Mouse (Mus musculus) neural tube, embryonic 14.5 days (tissue): Measurements from ENCODE around the gene Fgfr2. TPM values are rescaled to one million over a fixed set of nuclear protein-coding genes. Genes with fewer than 3 reads are reported as not detected.

Experiments
- ATAC-seq: fragments of 200-750 bp; cut with Nextera tagmentation; 2 replicates; pipeline ENCODE4 v1.8.0; 2017; ENCODE audit warnings: low read depth, mild to moderate bottlenecking, moderate TSS enrichment, moderate library complexity
- H3K27ac ChIP-seq: fragments of 300-500 bp; sonication (generic); 2 replicates; pipeline ENCODE4 v1.5.1; 2014; ENCODE audit warnings: low read depth, mild to moderate bottlenecking, control low read depth, low read length, moderate library complexity, mixed read lengths
- H3K27me3 ChIP-seq: fragments of 300-500 bp; sonication (generic); 2 replicates; pipeline ENCODE4 v1.6.1; 2014; ENCODE audit warnings: low read length; ENCODE audit not compliant: control insufficient read depth, insufficient read depth
- H3K36me3 ChIP-seq: fragments of 300-500 bp; sonication (generic); 2 replicates; pipeline ENCODE4 v1.6.1; 2014; ENCODE audit warnings: low read length, mixed read lengths; ENCODE audit not compliant: control insufficient read depth, insufficient read depth
- H3K4me1 ChIP-seq: fragments of 300-500 bp; sonication (generic); 2 replicates; pipeline ENCODE4 v1.6.1; 2014; ENCODE audit warnings: low read length; ENCODE audit not compliant: control insufficient read depth, insufficient read depth
- H3K4me2 ChIP-seq: fragments of 300-500 bp; sonication (generic); 2 replicates; pipeline ENCODE4 v1.6.1; 2014; ENCODE audit warnings: mild to moderate bottlenecking, low read depth, low read length, control low read depth
- H3K4me3 ChIP-seq: fragments of 300-500 bp; sonication (generic); 2 replicates; pipeline ENCODE4 v1.5.1; 2014; ENCODE audit warnings: low read depth, low read length, control low read depth, mixed read lengths
- H3K9ac ChIP-seq: fragments of 300-500 bp; sonication (generic); replicated peaks from 2 replicates; pipeline ENCODE4 v1.6.1; 2014; ENCODE audit warnings: low read depth, mild to moderate bottlenecking, control low read depth, low read length, mixed read lengths
- H3K9me3 ChIP-seq: fragments of 300-500 bp; sonication (generic); 2 replicates; pipeline ENCODE4 v1.6.1; 2016; ENCODE audit warnings: low read length; ENCODE audit not compliant: control insufficient read depth
- WGBS: fragments of 180-500 bp; shearing (Covaris S2); extraction: QIAGEN DNeasy Blood & Tissue Kit; methylation state at CpG from one replicate; pipeline ENCODE4 v1.1.7; 2014; 5-methylcytosine and 5-hydroxymethylcytosine counted together
- polyA plus RNA-seq: library from polyadenylated mRNA; unstranded; fragments of >200 nt; fragmentation: Nextera tagmentation; extraction: Ambion mirVana; gene quantifications from 2 replicates; pipeline ENCODE4 v1.2.1, GENCODE M21; 2014

The Fgfr2 gene
- polyA plus RNA-seq, 1 experiment from 2014 or later, result 28.1 TPM

GRCm38 (mm10) chr7:132656075-132656474 is 467.1 kb downstream of the Fgfr2 start:
- Histone ChIP-seq H3K27ac (0 out of 2 replicates have a peak overlapping the region, but pooled peaks have one; percentile 2), H3K4me2 (no peak overlapping the region)

GRCm38 (mm10) chr7:132654412-132654811 is 468.7 kb downstream of the Fgfr2 start:
- no peaks in the 10 kb centered on the region for H3K36me3 ChIP-seq
- no peak overlapping the region for H3K9ac ChIP-seq
- no peaks in the 10 kb centered on the region for H3K9me3 ChIP-seq
- no peak overlapping the region for H3K4me3 ChIP-seq
- no peaks in the 10 kb centered on the region for H3K4me1 ChIP-seq
- no peak overlapping the region for H3K4me2 ChIP-seq
- WGBS, result 90% methylated on average over 3 of the region's 3 CpGs
- H3K27ac ChIP-seq, result no peak overlapping the region
- H3K27me3 ChIP-seq, result no peaks in the 10 kb centered on the region
- no peak for ATAC-seq

More at GRCm38 (mm10) chr7:132656075-132656474, 467.1 kb downstream of the Fgfr2 start:
- no peak overlapping the region for H3K4me3 ChIP-seq
- H3K27me3 ChIP-seq, result no peaks in the 10 kb centered on the region
- 22% methylated on average over 9 of the region's 9 CpGs for WGBS
- ATAC-seq, result peak; percentile 71
- H3K9me3 ChIP-seq, result no peaks in the 10 kb centered on the region
- no peak overlapping the region for H3K9ac ChIP-seq
- no peaks in the 10 kb centered on the region for H3K4me1 ChIP-seq
- no peaks in the 10 kb centered on the region for H3K36me3 ChIP-seq

GRCm38 (mm10) chr7:132646514-132646913 is 476.6 kb downstream of the Fgfr2 start:
- ATAC-seq, result no peak
- Histone ChIP-seq H3K36me3 (no peaks in the 10 kb centered on the region), H3K4me2 (no peak overlapping the region), H3K4me1 (no peaks in the 10 kb centered on the region), H3K27ac (no peak overlapping the region), H3K27me3 (no peaks in the 10 kb centered on the region), H3K4me3 (no peak overlapping the region), H3K9ac (no peak overlapping the region), H3K9me3 (no peaks in the 10 kb centered on the region)
- WGBS, result 100% methylated on average over 1 of the region's 1 CpGs

- ATAC-seq, result no peak
- Histone ChIP-seq H3K27me3 (no peaks in the 10 kb centered on the region), H3K9ac (no peak overlapping the region), H3K4me3 (no peak overlapping the region), H3K36me3 (no peaks in the 10 kb centered on the region), H3K4me2 (no peak overlapping the region), H3K4me1 (peaks cover 5% of the 10 kb centered on the region), H3K27ac (no peak overlapping the region), H3K9me3 (no peaks in the 10 kb centered on the region)
- 61% methylated on average over 11 of the region's 11 CpGs for WGBS
These were observed 478.4 kb downstream of the Fgfr2 start for GRCm38 (mm10) chr7:132644605-132645279.

GRCm38 (mm10) chr7:132641606-132642005 is 481.5 kb downstream of the Fgfr2 start:
- Histone ChIP-seq H3K4me1 (peaks cover 5% of the 10 kb centered on the region), H3K9me3 (no peaks in the 10 kb centered on the region), H3K4me2 (no peak overlapping the region), H3K27ac (no peak overlapping the region), H3K27me3 (no peaks in the 10 kb centered on the region), H3K4me3 (no peak overlapping the region), H3K9ac (no peak overlapping the region), H3K36me3 (no peaks in the 10 kb centered on the region)
- WGBS, result 70% methylated on average over 1 of the region's 1 CpGs
- ATAC-seq, result no peak

- H3K36me3 ChIP-seq, result no peaks in the 10 kb centered on the region
- H3K9ac ChIP-seq, result no peak overlapping the region
- H3K9me3 ChIP-seq, result no peaks in the 10 kb centered on the region
- WGBS, result 11% methylated on average over 9 of the region's 9 CpGs
- peak; percentile 46; the same call in 1 of the 2 replicates for ATAC-seq
- H3K4me3 ChIP-seq, result no peak overlapping the region
- no peaks in the 10 kb centered on the region for H3K27me3 ChIP-seq
- H3K4me2 ChIP-seq, result no peak overlapping the region
- H3K4me1 ChIP-seq, result peaks cover 5% of the 10 kb centered on the region
- no peak overlapping the region for H3K27ac ChIP-seq
These were observed 482.2 kb downstream of the Fgfr2 start for GRCm38 (mm10) chr7:132640946-132641345.

- no peaks in the 10 kb centered on the region for H3K9me3 ChIP-seq
- 68% methylated on average over 12 of the region's 12 CpGs for WGBS
- H3K4me3 ChIP-seq, result no peak overlapping the region
- peaks cover 5% of the 10 kb centered on the region for H3K4me1 ChIP-seq
- H3K36me3 ChIP-seq, result no peaks in the 10 kb centered on the region
- H3K4me2 ChIP-seq, result no peak overlapping the region
- ATAC-seq, result peak; percentile 78; the same call in 1 of the 2 replicates
- H3K27me3 ChIP-seq, result no peaks in the 10 kb centered on the region
- H3K9ac ChIP-seq, result no peak overlapping the region
- H3K27ac ChIP-seq, result no peak overlapping the region
These were observed 484.6 kb downstream of the Fgfr2 start for GRCm38 (mm10) chr7:132638446-132639087.

- ATAC-seq, result no peak
- peaks cover 5% of the 10 kb centered on the region for H3K4me1 ChIP-seq
- no peak overlapping the region for H3K4me2 ChIP-seq
- H3K9me3 ChIP-seq, result no peaks in the 10 kb centered on the region
- H3K9ac ChIP-seq, result no peak overlapping the region
- H3K27me3 ChIP-seq, result no peaks in the 10 kb centered on the region
- H3K27ac ChIP-seq, result no peak overlapping the region
- WGBS, result 6% methylated on average over 12 of the region's 12 CpGs
- no peaks in the 10 kb centered on the region for H3K36me3 ChIP-seq
- no peak overlapping the region for H3K4me3 ChIP-seq
These were observed 485.9 kb downstream of the Fgfr2 start for GRCm38 (mm10) chr7:132637292-132637691.

GRCm38 (mm10) chr7:132631313-132631712 is 491.8 kb downstream of the Fgfr2 start:
- no peak for ATAC-seq
- 70% methylated on average over 11 of the region's 11 CpGs for WGBS
- H3K4me2 ChIP-seq, result no peak overlapping the region

More at GRCm38 (mm10) chr7:132631313-132631712, 491.8 kb downstream of the Fgfr2 start:
- no peaks in the 10 kb centered on the region for H3K9me3 ChIP-seq
- H3K36me3 ChIP-seq, result no peaks in the 10 kb centered on the region
- H3K4me1 ChIP-seq, result no peaks in the 10 kb centered on the region
- no peak overlapping the region for H3K9ac ChIP-seq
- H3K27ac ChIP-seq, result no peak overlapping the region
- no peaks in the 10 kb centered on the region for H3K27me3 ChIP-seq
- H3K4me3 ChIP-seq, result no peak overlapping the region
